Mouse (Mus musculus) E14TG2a.4 (cell line): ENCODE measurements around the gene Vwde.

Experiments used
- CTCF ChIP-seq: conservative IDR thresholded peaks from 2 replicates; pipeline ENCODE4 v1.5.1; 2014; ENCODE audit warnings: low read length
- POU5F1 ChIP-seq: IDR thresholded peaks from 2 replicates; pipeline ENCODE4 v1.6.1; 2014; ENCODE audit warnings: low read length, borderline replicate concordance

GRCm38 (mm10) chr6:13197486-13197885 lies 27.3 kb downstream of the Vwde start:
- no peak for TF ChIP-seq CTCF
- no peak for TF ChIP-seq POU5F1
